Mouse (Mus musculus) intestine, postnatal 0 days (tissue): ENCODE data around the gene B3gnt2. TPM values are rescaled to one million over a fixed set of nuclear protein-coding genes. Genes with fewer than 3 reads are reported as not detected.

Source experiments
- ATAC-seq: fragments of 200-750 bp; cut with Nextera tagmentation; 2 replicates; pipeline ENCODE4 v1.8.0; 2017; ENCODE audit warnings: mild to moderate bottlenecking, moderate TSS enrichment, moderate library complexity
- H3K27ac ChIP-seq: fragments of 300-500 bp; sonication (generic); 2 replicates; pipeline ENCODE4 v1.5.1; 2014; ENCODE audit warnings: mild to moderate bottlenecking, low read depth, low read length, moderate library complexity
- H3K27me3 ChIP-seq: fragments of 300-500 bp; sonication (generic); replicated peaks from 2 replicates; pipeline ENCODE4 v1.6.1; 2014; ENCODE audit warnings: low read length, mixed read lengths; ENCODE audit not compliant: control insufficient read depth, insufficient read depth
- H3K36me3 ChIP-seq: fragments of 300-500 bp; sonication (generic); 2 replicates; pipeline ENCODE4 v1.6.1; 2014; ENCODE audit warnings: mild to moderate bottlenecking, moderate library complexity; ENCODE audit not compliant: control insufficient read depth, insufficient read depth
- H3K4me1 ChIP-seq: fragments of 300-500 bp; sonication (generic); replicated peaks from 2 replicates; pipeline ENCODE4 v1.6.1; 2014; ENCODE audit warnings: antibody characterized with exemption, low read length, mixed read lengths; ENCODE audit not compliant: control insufficient read depth, insufficient read depth
- H3K4me2 ChIP-seq: fragments of 300-500 bp; sonication (generic); replicated peaks from 2 replicates; pipeline ENCODE4 v1.6.1; 2014; ENCODE audit warnings: low read depth, mild to moderate bottlenecking, moderate library complexity
- H3K4me3 ChIP-seq: fragments of 300-500 bp; sonication (generic); 2 replicates; pipeline ENCODE4 v1.5.1; 2014; ENCODE audit warnings: low read depth, low read length
- H3K9ac ChIP-seq: fragments of 300-500 bp; sonication (generic); 2 replicates; pipeline ENCODE4 v1.6.1; 2014; ENCODE audit warnings: mild to moderate bottlenecking, low read depth, low read length
- H3K9me3 ChIP-seq: fragments of 300-500 bp; sonication (generic); 2 replicates; pipeline ENCODE4 v1.6.1; 2016; ENCODE audit warnings: mixed run types; ENCODE audit not compliant: control insufficient read depth
- CTCF ChIP-seq: sonication (generic); IDR thresholded peaks from 2 replicates; pipeline ENCODE4 v1.5.1; 2016; ENCODE audit warnings: low read depth, mild to moderate bottlenecking, control low read depth, antibody characterized with exemption, moderate library complexity
- WGBS: fragments of 180-500 bp; shearing (Covaris S2); extraction: QIAGEN DNeasy Blood & Tissue Kit; methylation state at CpG from one replicate; pipeline ENCODE4 v1.1.7; 2014; 5-methylcytosine and 5-hydroxymethylcytosine counted together
- polyA plus RNA-seq: library from polyadenylated mRNA; unstranded; fragments of >200 nt; fragmentation: Nextera tagmentation; extraction: Ambion mirVana; gene quantifications from 2 replicates; pipeline ENCODE4 v1.2.1, GENCODE M21; 2015

Gene B3gnt2
- polyA plus RNA-seq, 1 experiment from 2014 or later, result 15.1 TPM

- H3K4me1 ChIP-seq, result 0 out of 2 replicates have a peak, but pooled peaks cover 4% of the 10 kb centered on the region
- H3K9me3 ChIP-seq, result no peaks in the 10 kb centered on the region
- no peaks in the 10 kb centered on the region for H3K27me3 ChIP-seq
- no peak overlapping the region for H3K4me3 ChIP-seq
- no peak overlapping the region for H3K27ac ChIP-seq
- no peak overlapping the region for H3K9ac ChIP-seq
- no peaks in the 10 kb centered on the region for H3K36me3 ChIP-seq
- no peak for TF ChIP-seq CTCF
- WGBS, result 86% methylated on average over 6 of the region's 6 CpGs
- H3K4me2 ChIP-seq, result no peak overlapping the region
- ATAC-seq, result no peak
These were observed 14.0 kb upstream of the B3gnt2 start for GRCm38 (mm10) chr11:22874747-22875146.

GRCm38 (mm10) chr11:22873383-22873782 is 12.6 kb upstream of the B3gnt2 start:
- H3K9ac ChIP-seq, result no peak overlapping the region
- H3K9me3 ChIP-seq, result no peaks in the 10 kb centered on the region
- no peaks in the 10 kb centered on the region for H3K27me3 ChIP-seq
- no peak overlapping the region for H3K4me2 ChIP-seq
- no peak overlapping the region for H3K4me3 ChIP-seq
- no peak for ATAC-seq
- WGBS, result 79% methylated on average over 4 of the region's 4 CpGs
- H3K27ac ChIP-seq, result peak overlapping the region; percentile 21; the same call in 1 of the 2 replicates
- H3K4me1 ChIP-seq, result no peaks in the 10 kb centered on the region
- TF ChIP-seq CTCF, result no peak
- no peaks in the 10 kb centered on the region for H3K36me3 ChIP-seq

- no peak overlapping the region; the same call in 1 of the 2 replicates for H3K27ac ChIP-seq
- no peak overlapping the region for H3K4me3 ChIP-seq
- no peak for ATAC-seq
- no peak for TF ChIP-seq CTCF
- no peak overlapping the region for H3K9ac ChIP-seq
- no peaks in the 10 kb centered on the region for H3K9me3 ChIP-seq
- H3K4me1 ChIP-seq, result no peaks in the 10 kb centered on the region
- H3K27me3 ChIP-seq, result no peaks in the 10 kb centered on the region
- H3K4me2 ChIP-seq, result no peak overlapping the region; the same call in 1 of the 2 replicates
- 48% methylated on average over 4 of the region's 4 CpGs for WGBS
- H3K36me3 ChIP-seq, result no peaks in the 10 kb centered on the region
These were observed 11.5 kb upstream of the B3gnt2 start for GRCm38 (mm10) chr11:22872307-22872680.

GRCm38 (mm10) chr11:22871628-22872306 is 11.0 kb upstream of the B3gnt2 start:
- no peaks in the 10 kb centered on the region for H3K9me3 ChIP-seq
- peak; percentile 13; the same call in 1 of the 2 replicates for ATAC-seq
- no peak overlapping the region for H3K4me3 ChIP-seq
- H3K9ac ChIP-seq, result no peak overlapping the region
- H3K4me1 ChIP-seq, result no peaks in the 10 kb centered on the region
- no peaks in the 10 kb centered on the region for H3K27me3 ChIP-seq
- peak overlapping the region; percentile 40 for H3K4me2 ChIP-seq
- H3K36me3 ChIP-seq, result no peaks in the 10 kb centered on the region
- WGBS, result 54% methylated on average over 7 of the region's 7 CpGs
- H3K27ac ChIP-seq, result no peak overlapping the region; the same call in 1 of the 2 replicates
- TF ChIP-seq CTCF, result no peak

GRCm38 (mm10) chr11:22868582-22868981 is 7.8 kb upstream of the B3gnt2 start:
- Histone ChIP-seq H3K27me3 (no peaks in the 10 kb centered on the region), H3K4me3 (no peak overlapping the region), H3K36me3 (no peaks in the 10 kb centered on the region), H3K9me3 (no peaks in the 10 kb centered on the region), H3K4me1 (no peaks in the 10 kb centered on the region), H3K4me2 (no peak overlapping the region), H3K27ac (no peak overlapping the region), H3K9ac (no peak overlapping the region)
- 85% methylated on average over 8 of the region's 8 CpGs for whole genome bisulfite sequencing
- ATAC-seq, result no peak
- no peak for TF ChIP-seq CTCF

GRCm38 (mm10) chr11:22867691-22868090 is 6.9 kb upstream of the B3gnt2 start:
- Histone ChIP-seq H3K4me3 (no peak overlapping the region), H3K27me3 (no peaks in the 10 kb centered on the region), H3K4me1 (no peaks in the 10 kb centered on the region), H3K9me3 (no peaks in the 10 kb centered on the region), H3K27ac (no peak overlapping the region), H3K36me3 (no peaks in the 10 kb centered on the region), H3K4me2 (no peak overlapping the region), H3K9ac (no peak overlapping the region)
- 85% methylated on average over 5 of the region's 5 CpGs for WGBS
- no peak for ATAC-seq
- TF ChIP-seq CTCF, result no peak
